Mouse (Mus musculus) limb, embryonic 14.5 days (tissue): ENCODE measurements around the gene Sult6b2. TPM values are rescaled to one million over a fixed set of nuclear protein-coding genes. Genes with fewer than 3 reads are reported as not detected.
A peak's percentile ranks its signal among the peaks of the same experiment; 100 is the strongest.

Source experiments
- ATAC-seq: fragments of 200-750 bp; cut with Nextera tagmentation; 2 replicates; pipeline ENCODE4 v1.8.0; 2017; ENCODE audit warnings: low read depth, moderate number of reproducible peaks, moderate TSS enrichment; ENCODE audit not compliant: low FRiP score
- DNase-seq: peaks from one replicate; pipeline ENCODE4 v3.0.0-alpha.2; 2015; ENCODE audit warnings: low spot score
- H3K27ac ChIP-seq: fragments of 300-500 bp; sonication (generic); replicated peaks from 2 replicates; pipeline ENCODE4 v1.5.1; 2014; ENCODE audit warnings: low read depth, mild to moderate bottlenecking, low read length, moderate library complexity, mixed read lengths
- H3K27me3 ChIP-seq: fragments of 300-500 bp; sonication (generic); 2 replicates; pipeline ENCODE4 v1.6.1; 2014; ENCODE audit warnings: low read length, mixed read lengths; ENCODE audit not compliant: control insufficient read depth, insufficient read depth
- H3K36me3 ChIP-seq: fragments of 300-500 bp; sonication (generic); 2 replicates; pipeline ENCODE4 v1.6.1; 2014; ENCODE audit warnings: mild to moderate bottlenecking, low read length, moderate library complexity, mixed read lengths; ENCODE audit not compliant: control insufficient read depth, insufficient read depth
- H3K4me1 ChIP-seq: fragments of 300-500 bp; sonication (generic); 2 replicates; pipeline ENCODE4 v1.6.1; 2014; ENCODE audit warnings: antibody characterized with exemption, low read length, mixed read lengths; ENCODE audit not compliant: control insufficient read depth, insufficient read depth
- H3K4me2 ChIP-seq: fragments of 300-500 bp; sonication (generic); replicated peaks from 2 replicates; pipeline ENCODE4 v1.6.1; 2014; ENCODE audit warnings: low read depth, mild to moderate bottlenecking, low read length, moderate library complexity; ENCODE audit not compliant: severe bottlenecking
- H3K4me3 ChIP-seq: fragments of 300-500 bp; sonication (generic); replicated peaks from 2 replicates; pipeline ENCODE4 v1.5.1; 2014; ENCODE audit warnings: low read length
- H3K9ac ChIP-seq: fragments of 300-500 bp; sonication (generic); 2 replicates; pipeline ENCODE4 v1.6.1; 2014; ENCODE audit warnings: mild to moderate bottlenecking, low read depth, low read length, moderate library complexity; ENCODE audit not compliant: severe bottlenecking
- H3K9me3 ChIP-seq: fragments of 300-500 bp; sonication (generic); 2 replicates; pipeline ENCODE4 v1.6.1; 2016; ENCODE audit warnings: low read length; ENCODE audit not compliant: control insufficient read depth
- POLR2A ChIP-seq: fragments of 200-500 bp; IDR thresholded peaks from 2 replicates; pipeline ENCODE4 v1.8.0; 2012; ENCODE audit warnings: inconsistent platforms, mild to moderate bottlenecking, moderate library complexity, borderline replicate concordance; ENCODE audit not compliant: insufficient read depth, insufficient read length; ENCODE audit errors: extremely low read depth
- WGBS: fragments of 180-500 bp; shearing (Covaris S2); extraction: QIAGEN DNeasy Blood & Tissue Kit; methylation state at CpG from one replicate; pipeline ENCODE4 v1.1.7; 2014; 5-methylcytosine and 5-hydroxymethylcytosine counted together
- polyA plus RNA-seq, 2 experiments: library from polyadenylated mRNA; depleted of rRNA in 1 of 2; stranded (reverse) in 1 of 2; unstranded in 1 of 2; fragments of >200 nt; fragmentation: Nextera tagmentation in 1 of 2; extraction: Ambion mirVana in 1 of 2; gene quantifications; 2 replicates each; pipeline versions ENCODE4 v1.2.1 to v1.2.3; 2012 to 2014

The Sult6b2 gene
- polyA plus RNA-seq, 2 experiments = 0.13 TPM; not detected in 1

GRCm38 (mm10) chr6:142779045-142779811, 25.1 kb downstream of the Sult6b2 start:
- ATAC-seq = no peak
- 59% methylated on average over 11 of the region's 11 CpGs for WGBS
- H3K36me3 ChIP-seq = peaks cover 9% of the 10 kb centered on the region

GRCm38 (mm10) chr6:142776935-142777334, 27.4 kb downstream of the Sult6b2 start:
- Histone ChIP-seq H3K9ac (no peak overlapping the region), H3K9me3 (no peaks in the 10 kb centered on the region), H3K4me1 (no peaks in the 10 kb centered on the region), H3K27me3 (no peaks in the 10 kb centered on the region), H3K4me3 (no peak overlapping the region), H3K36me3 (peaks cover 32% of the 10 kb centered on the region), H3K4me2 (no peak overlapping the region), H3K27ac (no peak overlapping the region)
- ATAC-seq (no peak), DNase-seq (no peak)
- no peak for TF ChIP-seq POLR2A
- WGBS = 92% methylated on average over 4 of the region's 4 CpGs

More at GRCm38 (mm10) chr6:142779045-142779811, 25.1 kb downstream of the Sult6b2 start:
- no peak overlapping the region for H3K4me2 ChIP-seq
- peak; percentile 75 for DNase-seq
- no peaks in the 10 kb centered on the region for H3K4me1 ChIP-seq
- H3K4me3 ChIP-seq = no peak overlapping the region
- H3K9me3 ChIP-seq = no peaks in the 10 kb centered on the region
- H3K27ac ChIP-seq = no peak overlapping the region
- no peaks in the 10 kb centered on the region for H3K27me3 ChIP-seq
- TF ChIP-seq POLR2A = no peak
- no peak overlapping the region for H3K9ac ChIP-seq

GRCm38 (mm10) chr6:142773566-142773965, 30.7 kb downstream of the Sult6b2 start:
- DNase-seq = no peak
- no peak overlapping the region for H3K4me3 ChIP-seq
- H3K4me2 ChIP-seq = no peak overlapping the region
- no peak overlapping the region for H3K27ac ChIP-seq
- H3K9me3 ChIP-seq = no peaks in the 10 kb centered on the region
- H3K4me1 ChIP-seq = no peaks in the 10 kb centered on the region
- WGBS = 96% methylated on average over 5 of the region's 5 CpGs
- no peak overlapping the region for H3K9ac ChIP-seq
- H3K27me3 ChIP-seq = no peaks in the 10 kb centered on the region
- no peak for ATAC-seq
- peaks cover 52% of the 10 kb centered on the region for H3K36me3 ChIP-seq
- no peak for TF ChIP-seq POLR2A

- WGBS = 92% methylated on average over 4 of the region's 4 CpGs
- DNase-seq (no peak), ATAC-seq (no peak)
- no peak overlapping the region for H3K27ac ChIP-seq
- H3K27me3 ChIP-seq = no peaks in the 10 kb centered on the region
- TF ChIP-seq POLR2A = no peak
- H3K36me3 ChIP-seq = peaks cover 71% of the 10 kb centered on the region
- no peaks in the 10 kb centered on the region for H3K4me1 ChIP-seq
- no peak overlapping the region for H3K9ac ChIP-seq
- no peak overlapping the region for H3K4me2 ChIP-seq
- H3K9me3 ChIP-seq = no peaks in the 10 kb centered on the region
- H3K4me3 ChIP-seq = no peak overlapping the region
Observed at GRCm38 (mm10) chr6:142771643-142772042, 32.7 kb downstream of the Sult6b2 start.

GRCm38 (mm10) chr6:142769896-142770295, 34.4 kb downstream of the Sult6b2 start:
- no peaks in the 10 kb centered on the region for H3K9me3 ChIP-seq
- ATAC-seq (no peak), DNase-seq (no peak)
- no peak overlapping the region for H3K4me2 ChIP-seq
- TF ChIP-seq POLR2A = no peak
- H3K4me3 ChIP-seq = no peak overlapping the region
- H3K36me3 ChIP-seq = peaks cover 85% of the 10 kb centered on the region
- no peak overlapping the region for H3K27ac ChIP-seq
- H3K27me3 ChIP-seq = no peaks in the 10 kb centered on the region
- H3K4me1 ChIP-seq = no peaks in the 10 kb centered on the region
- 97% methylated on average over 3 of the region's 3 CpGs for WGBS
- no peak overlapping the region for H3K9ac ChIP-seq
